Mouse (Mus musculus): Measurements from ENCODE around the gene Hbb-bh2. TPM values are rescaled to one million over a fixed set of nuclear protein-coding genes. Genes with fewer than 3 reads are reported as not detected.
"Not testable (repeated sequence)": the region's sequence is repeated elsewhere in the genome, so short reads cannot be mapped to it uniquely, and the experiment has no call there.

Hbb-bh2 gene
- polyA plus RNA-seq, 1 experiment: not detected

- no peak overlapping the region for H3K27ac ChIP-seq (ENCODE audit: control insufficient read depth, insufficient read depth, low read depth, low read length)
- no peaks in the 10 kb centered on the region for H3K4me1 ChIP-seq (ENCODE audit: control insufficient read depth, insufficient read depth, low read length)
- no peak overlapping the region for H3K4me3 ChIP-seq (ENCODE audit: control insufficient read depth, low read depth, low read length)
- TF ChIP-seq CTCF (IDR thresholded peaks at IDR 0.05; ENCODE audit: control insufficient read depth, insufficient read depth, insufficient replicate concordance, low read depth, low read length) (no peak), POLR2A (IDR thresholded peaks at IDR 0.05; ENCODE audit: control insufficient read depth, low read depth, low read length) (no peak)
- no peaks in the 10 kb centered on the region for H3K27me3 ChIP-seq (ENCODE audit: control insufficient read depth, insufficient read depth, low read length)
- no peaks in the 10 kb centered on the region for H3K36me3 ChIP-seq (ENCODE audit: control insufficient read depth, insufficient read depth, low read length)
These were observed 20.5 kb upstream of the Hbb-bh2 start for GRCm38 (mm10) chr7:103860855-103861254.

DNA sequence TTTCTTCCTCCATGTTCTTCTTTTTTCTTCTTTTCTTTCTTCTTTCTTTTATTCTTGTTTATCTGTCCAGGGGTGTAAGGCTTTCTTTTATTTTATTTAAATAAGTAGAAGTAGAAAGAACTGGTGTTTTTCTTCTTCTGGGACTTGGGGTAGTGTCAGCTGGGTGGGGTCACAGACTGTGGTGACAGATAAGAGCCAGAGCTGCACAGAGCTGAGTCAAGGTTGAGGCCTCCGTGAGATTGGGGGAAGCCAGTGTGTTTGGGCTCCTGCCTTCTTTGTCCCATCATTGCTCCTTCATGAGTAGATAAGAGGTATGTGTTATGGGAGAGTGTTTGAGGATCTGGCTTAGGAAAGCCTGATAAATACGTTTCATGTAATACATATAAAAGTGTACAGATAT, 18.8 kb upstream of the Hbb-bh2 start:
- no peaks in the 10 kb centered on the region for H3K36me3 ChIP-seq (ENCODE audit: control insufficient read depth, insufficient read depth, low read length)
- no peaks in the 10 kb centered on the region for H3K27me3 ChIP-seq (ENCODE audit: control insufficient read depth, insufficient read depth, low read length)
- TF ChIP-seq POLR2A (IDR thresholded peaks at IDR 0.05; ENCODE audit: control insufficient read depth, low read depth, low read length): no peak
- no peak for TF ChIP-seq CTCF (IDR thresholded peaks at IDR 0.05; ENCODE audit: control insufficient read depth, insufficient read depth, insufficient replicate concordance, low read depth, low read length)
- no peak overlapping the region for H3K27ac ChIP-seq (ENCODE audit: control insufficient read depth, insufficient read depth, low read depth, low read length)
- no peaks in the 10 kb centered on the region for H3K4me1 ChIP-seq (ENCODE audit: control insufficient read depth, insufficient read depth, low read length)
- H3K4me3 ChIP-seq (ENCODE audit: control insufficient read depth, low read depth, low read length): no peak overlapping the region

DNA sequence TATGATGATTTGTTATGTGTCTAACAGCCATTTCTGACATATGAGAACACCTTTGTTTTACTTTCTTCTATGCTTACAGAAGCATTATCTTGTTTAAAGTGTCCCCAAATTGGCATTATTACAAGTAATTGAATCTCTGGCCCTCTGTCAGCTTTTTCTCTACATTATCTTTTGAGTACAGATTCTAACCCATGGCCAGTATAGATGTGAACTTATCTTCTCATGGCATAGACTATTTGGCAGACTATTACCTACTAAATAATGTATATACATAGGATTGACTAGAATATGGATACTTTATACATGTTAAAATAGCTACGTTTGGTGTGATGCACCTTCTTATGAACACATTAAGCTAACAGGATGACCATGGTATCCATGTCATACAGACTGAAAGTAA, 14.3 kb upstream of the Hbb-bh2 start:
- no peak for TF ChIP-seq CTCF (IDR thresholded peaks at IDR 0.05; ENCODE audit: control insufficient read depth, insufficient read depth, insufficient replicate concordance, low read depth, low read length)
- TF ChIP-seq POLR2A (IDR thresholded peaks at IDR 0.05; ENCODE audit: control insufficient read depth, low read depth, low read length): no peak

DNA sequence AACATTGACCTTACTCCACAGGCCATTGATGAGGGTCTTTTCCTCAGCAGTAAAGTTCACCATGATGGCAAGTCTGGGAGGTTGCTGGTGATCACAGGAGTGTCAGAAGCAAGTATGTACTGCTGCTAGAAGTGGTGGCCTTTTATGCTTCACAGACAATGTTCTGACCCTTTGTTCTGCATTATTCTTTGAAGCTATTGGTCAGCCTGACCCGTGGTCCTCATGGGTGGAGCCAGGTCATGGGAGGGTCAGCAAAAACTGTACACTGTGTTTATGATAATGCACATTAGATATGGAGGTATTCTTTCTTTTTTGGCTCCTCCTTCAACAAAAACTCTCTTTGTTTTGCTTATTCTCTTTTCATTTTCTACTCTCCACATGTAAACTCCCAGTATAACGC, 12.8 kb upstream of the Hbb-bh2 start, which contains the start of gene Hbb-y:
Gene Hbb-y, minus strand, starts transcription at position 127 of the 400 bp plus-strand sequence.
- Histone ChIP-seq H3K4me1 (ENCODE audit: control insufficient read depth, insufficient read depth, low read length) (no peaks in the 10 kb centered on the region), H3K36me3 (ENCODE audit: control insufficient read depth, insufficient read depth, low read length) (no peaks in the 10 kb centered on the region), H3K27ac (ENCODE audit: control insufficient read depth, insufficient read depth, low read depth, low read length) (no peak within 1 kb of the TSS), H3K4me3 (ENCODE audit: control insufficient read depth, low read depth, low read length) (no peak within 1 kb of the TSS), H3K27me3 (ENCODE audit: control insufficient read depth, insufficient read depth, low read length) (no peaks in the 10 kb centered on the region)
- TF ChIP-seq POLR2A (IDR thresholded peaks at IDR 0.05; ENCODE audit: control insufficient read depth, low read depth, low read length): no peak
- TF ChIP-seq CTCF (IDR thresholded peaks at IDR 0.05; ENCODE audit: control insufficient read depth, insufficient read depth, insufficient replicate concordance, low read depth, low read length): no peak

More for the DNA sequence above, 14.3 kb upstream of the Hbb-bh2 start:
- no peaks in the 10 kb centered on the region for H3K36me3 ChIP-seq (ENCODE audit: control insufficient read depth, insufficient read depth, low read length)
- H3K27ac ChIP-seq (ENCODE audit: control insufficient read depth, insufficient read depth, low read depth, low read length): no peak overlapping the region
- no peaks in the 10 kb centered on the region for H3K27me3 ChIP-seq (ENCODE audit: control insufficient read depth, insufficient read depth, low read length)
- H3K4me3 ChIP-seq (ENCODE audit: control insufficient read depth, low read depth, low read length): no peak overlapping the region
- no peaks in the 10 kb centered on the region for H3K4me1 ChIP-seq (ENCODE audit: control insufficient read depth, insufficient read depth, low read length)

GRCm38 (mm10) chr7:103844525-103845325, 4.4 kb upstream of the Hbb-bh2 start:
- TF ChIP-seq POLR2A (IDR thresholded peaks at IDR 0.05; ENCODE audit: control insufficient read depth, low read depth, low read length) (no peak), CTCF (IDR thresholded peaks at IDR 0.05; ENCODE audit: control insufficient read depth, insufficient read depth, insufficient replicate concordance, low read depth, low read length) (no peak)
- Histone ChIP-seq H3K4me3 (ENCODE audit: control insufficient read depth, low read depth, low read length) (no peak overlapping the region), H3K4me1 (ENCODE audit: control insufficient read depth, insufficient read depth, low read length) (no peaks in the 10 kb centered on the region), H3K27ac (ENCODE audit: control insufficient read depth, insufficient read depth, low read depth, low read length) (no peak overlapping the region), H3K36me3 (ENCODE audit: control insufficient read depth, insufficient read depth, low read length) (no peaks in the 10 kb centered on the region), H3K27me3 (ENCODE audit: control insufficient read depth, insufficient read depth, low read length) (no peaks in the 10 kb centered on the region)

- no peak within 1 kb of the TSS for H3K4me3 ChIP-seq (ENCODE audit: control insufficient read depth, low read depth, low read length)
- no peak within 1 kb of the TSS for H3K27ac ChIP-seq (ENCODE audit: control insufficient read depth, insufficient read depth, low read depth, low read length)
- no peaks in the 10 kb centered on the region for H3K27me3 ChIP-seq (ENCODE audit: control insufficient read depth, insufficient read depth, low read length)
- H3K36me3 ChIP-seq (ENCODE audit: control insufficient read depth, insufficient read depth, low read length): no peaks in the 10 kb centered on the region
- TF ChIP-seq POLR2A (IDR thresholded peaks at IDR 0.05; ENCODE audit: control insufficient read depth, low read depth, low read length): no peak
- H3K4me1 ChIP-seq (ENCODE audit: control insufficient read depth, insufficient read depth, low read length): no peaks in the 10 kb centered on the region
These were observed 2.7 kb upstream of the Hbb-bh2 start, which contains the start of gene Hbb-bh1 for GRCm38 (mm10) chr7:103843034-103843433. Hbb-bh1 (minus strand) TSS chr7:103843164.

GRCm38 (mm10) chr7:103827808-103828207, 12.5 kb downstream of the Hbb-bh2 start, which contains the start of gene Hbb-bs:
Hbb-bs (minus strand) TSS chr7:103828096.
- H3K36me3 ChIP-seq (ENCODE audit: control insufficient read depth, insufficient read depth, low read length): no peaks in the 10 kb centered on the region
- H3K4me1 ChIP-seq (ENCODE audit: control insufficient read depth, insufficient read depth, low read length): no peaks in the 10 kb centered on the region
- TF ChIP-seq POLR2A (IDR thresholded peaks at IDR 0.05; ENCODE audit: control insufficient read depth, low read depth, low read length): no peak
- TF ChIP-seq CTCF (IDR thresholded peaks at IDR 0.05; ENCODE audit: control insufficient read depth, insufficient read depth, insufficient replicate concordance, low read depth, low read length): no peak
- no peak within 1 kb of the TSS for H3K27ac ChIP-seq (ENCODE audit: control insufficient read depth, insufficient read depth, low read depth, low read length)
- no peak within 1 kb of the TSS for H3K4me3 ChIP-seq (ENCODE audit: control insufficient read depth, low read depth, low read length)
- no peaks in the 10 kb centered on the region for H3K27me3 ChIP-seq (ENCODE audit: control insufficient read depth, insufficient read depth, low read length)

DNA sequence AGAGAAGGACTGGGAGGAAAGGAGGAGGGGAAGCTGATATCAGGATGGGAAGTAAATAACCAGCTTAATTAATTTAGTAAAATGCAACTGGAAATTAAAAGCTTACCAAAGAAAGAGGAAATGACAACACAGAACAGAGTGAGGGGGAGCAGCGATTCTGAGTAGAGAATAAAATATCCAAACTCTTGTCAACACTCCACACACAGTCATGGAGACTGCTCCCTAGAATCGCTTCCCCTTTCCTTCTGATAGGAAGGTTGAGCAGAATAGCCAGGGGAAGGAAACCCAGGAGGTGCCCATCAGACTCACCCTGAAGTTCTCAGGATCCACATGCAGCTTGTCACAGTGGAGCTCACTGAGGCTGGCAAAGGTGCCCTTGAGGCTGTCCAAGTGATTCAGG, 13.2 kb downstream of the Hbb-bh2 start:
- not testable (repeated sequence) for H3K4me1 ChIP-seq (ENCODE audit: control insufficient read depth, insufficient read depth, low read length); H3K36me3 ChIP-seq (ENCODE audit: control insufficient read depth, insufficient read depth, low read length); H3K27me3 ChIP-seq (ENCODE audit: control insufficient read depth, insufficient read depth, low read length); H3K27ac ChIP-seq (ENCODE audit: control insufficient read depth, insufficient read depth, low read depth, low read length); H3K4me3 ChIP-seq (ENCODE audit: control insufficient read depth, low read depth, low read length)
